Comparison of ENCODE assay signal across 8 mouse cellular contexts in genomic region chr17:23740136-23740584, GRCm38 (mm10). TPM values are rescaled to one million over a fixed set of nuclear protein-coding genes. Genes with fewer than 3 reads are reported as not detected.
A peak's percentile ranks its signal among the peaks of the same experiment; 100 is the strongest.
DNase-seq lines count a peak whose midpoint lies in the region; ATAC-seq and TF ChIP-seq lines count a peak whose summit lies in the region.

No protein-coding gene starts in this region.

- peaks cover 4% of the 10 kb centered on the region for H3K27me3 ChIP-seq in Patski
- H3K27me3 ChIP-seq in hindbrain, embryonic 11.5 days (ENCODE audit: control insufficient read depth, insufficient read depth, low read length), result peaks cover 48% of the 10 kb centered on the region

- no peaks in the 10 kb centered on the region for H3K9me3 ChIP-seq in hindbrain, embryonic 11.5 days (ENCODE audit: control insufficient read depth, low read length)

- H3K4me3 ChIP-seq in hindbrain, embryonic 11.5 days (ENCODE audit: low read depth, low read length), result peak overlapping the region; percentile 60

- DNase-seq in Patski (ENCODE audit: low read depth, low spot score), result no peak
- DNase-seq in cerebellum, postnatal 10 days, result peak; percentile 93 to 95
- DNase-seq in frontal cortex, postnatal 10 days (ENCODE audit: low spot score in 2 of 2), result peak; percentile 86 to 93
- peak; percentile 87 for DNase-seq in hindbrain, embryonic 11.5 days (ENCODE audit: low spot score)
- peak; percentile 85 to 94 for DNase-seq in layer of hippocampus, postnatal 14 days (ENCODE audit: low spot score in 2 of 2)
- peak; percentile 96 for DNase-seq in lung, postnatal 10 days
- peak; percentile 86 for DNase-seq in ovary, postnatal 36 days (ENCODE audit: low spot score)
- DNase-seq in thymus, postnatal 14 days, result peak; percentile 75

- POLR2A ChIA-PET in Patski (lab: Charles Lee), result interaction anchor here (0.6 to 1.2 kb wide), 2 partner anchors 11 to 13 kb away, joined by 4 to 5 read pairs; no protein-coding TSS in a partner anchor

- CTCF ChIA-PET in Patski (lab: Charles Lee), result interaction anchor here (1.0 to 1.5 kb wide), 3 partner anchors 9 to 34 kb away, joined by 4 to 5 read pairs (median 4); no protein-coding TSS in a partner anchor

- in situ Hi-C loops in Patski (cut with MboI; ENCODE audit: low pct_unique_long_range_greater_than_20kb), result no loop called here

- no peaks in the 10 kb centered on the region for H3K36me3 ChIP-seq in hindbrain, embryonic 11.5 days (ENCODE audit: control insufficient read depth, insufficient read depth, low read length)

- ATAC-seq in Patski, result peak; percentile 76
- ATAC-seq in hindbrain, embryonic 11.5 days (ENCODE audit: low FRiP score), result peak; percentile 84

- H3K27ac ChIP-seq in hindbrain, embryonic 11.5 days (ENCODE audit: low read depth, low read length), result peak overlapping the region; percentile 82

- TF ChIP-seq CTCF in Patski (IDR thresholded peaks at IDR 0.05), result no peak

- peak overlapping the region; percentile 74 for H3K9ac ChIP-seq in hindbrain, embryonic 11.5 days (ENCODE audit: low read depth, low read length)

- H3K4me2 ChIP-seq in hindbrain, embryonic 11.5 days (replicated peaks; ENCODE audit: low read depth, low read length), result peak overlapping the region; percentile 99

- 2% methylated on average over 35 of the region's 46 CpGs for WGBS in hindbrain, embryonic 11.5 days

- H3K4me1 ChIP-seq in hindbrain, embryonic 11.5 days (replicated peaks; ENCODE audit: control insufficient read depth, insufficient read depth, low read length), result peaks cover 11% of the 10 kb centered on the region

RNA-seq across cellular contexts. Expression of gene Paqr4, which starts 0.5 kb away (rescaled TPM):
- 7.3 TPM for polyA plus RNA-seq in Patski (2021)
- 28.0 and 28.9 TPM in 2 replicates for polyA plus RNA-seq in hindbrain, embryonic 11.5 days (2014; fragmentation: Nextera tagmentation; extraction: Ambion mirVana)
- total RNA-seq in layer of hippocampus, postnatal 14 days (2021), result 10 to 100 TPM; 49.7 to 52.8 TPM

RNA-seq across cellular contexts. Expression of gene Kremen2, which starts 5.5 kb away (rescaled TPM):
- polyA plus RNA-seq in Patski (2021), result not detected
- 2.0 and 2.6 TPM in 2 replicates for polyA plus RNA-seq in hindbrain, embryonic 11.5 days (2014; fragmentation: Nextera tagmentation; extraction: Ambion mirVana)
- under 1 TPM; 0.17 to 0.21 TPM for total RNA-seq in layer of hippocampus, postnatal 14 days (2021)

RNA-seq across cellular contexts. Expression of gene Pkmyt1, which starts 14.0 kb away (rescaled TPM):
- polyA plus RNA-seq in Patski (2021), result 13.3 TPM
- 30.2 and 31.3 TPM in 2 replicates for polyA plus RNA-seq in hindbrain, embryonic 11.5 days (2014; fragmentation: Nextera tagmentation; extraction: Ambion mirVana)
- 1 to 10 TPM; 3.7 to 4.0 TPM for total RNA-seq in layer of hippocampus, postnatal 14 days (2021)

RNA-seq across cellular contexts. Expression of gene 1520401A03Rik, which starts 17.6 kb away (rescaled TPM):
- not detected for polyA plus RNA-seq in Patski (2021)
- 0.08 TPM in 1 of 2 replicates, not detected in the other for polyA plus RNA-seq in hindbrain, embryonic 11.5 days (2014; fragmentation: Nextera tagmentation; extraction: Ambion mirVana)
- under 1 TPM; 0.14 to 0.16 TPM for total RNA-seq in layer of hippocampus, postnatal 14 days (2021)

RNA-seq across cellular contexts. Expression of gene Flywch1, which starts 31.2 kb away (rescaled TPM):
- 96.0 TPM for polyA plus RNA-seq in Patski (2021)
- polyA plus RNA-seq in hindbrain, embryonic 11.5 days (2014; fragmentation: Nextera tagmentation; extraction: Ambion mirVana), result 127 and 135 TPM in 2 replicates
- total RNA-seq in layer of hippocampus, postnatal 14 days (2021), result 100 to 1,000 TPM; 159 to 169 TPM
